Mouse (Mus musculus) MEL (cell line): ENCODE results near the gene Ndufs2.

ENCODE experiments used
- CHD1 ChIP-seq: IDR thresholded peaks from 2 replicates; pipeline ENCODE4 v1.6.1; 2012; ENCODE audit warnings: low read depth, mild to moderate bottlenecking, inconsistent platforms, low read length, improper control_type of control experiment
- CTCF ChIP-seq, 3 experiments: IDR thresholded peaks in 2 of 3; conservative IDR thresholded peaks in 1 of 3; 2 replicates each; pipeline ENCODE4 v1.5.1; 2011 to 2012; ENCODE audit warnings: low read length in 3 of 3, low read depth in 2 of 3, mild to moderate bottlenecking in 2 of 3, improper control_type of control experiment in 1 of 3, inconsistent platforms in 1 of 3, mixed read lengths in 1 of 3, moderate library complexity in 1 of 3; ENCODE audit not compliant: control insufficient read depth in 1 of 3, insufficient read depth in 1 of 3, poor library complexity in 1 of 3, severe bottlenecking in 1 of 3
- E2F4 ChIP-seq: IDR thresholded peaks from 2 replicates; pipeline ENCODE4 v1.6.1; 2011; ENCODE audit warnings: low read depth, low read length, improper control_type of control experiment, borderline replicate concordance
- EP300 ChIP-seq, 2 experiments: IDR thresholded peaks; 2 replicates each; pipeline ENCODE4 v1.6.1; 2011; ENCODE audit warnings: improper control_type of control experiment in 2 of 2, low read length in 2 of 2, low read depth in 1 of 2, mild to moderate bottlenecking in 1 of 2
- MAX ChIP-seq: IDR thresholded peaks from 2 replicates; pipeline ENCODE4 v1.6.1; 2011; ENCODE audit warnings: low read length, improper control_type of control experiment
- MEF2A ChIP-seq: IDR thresholded peaks from 2 replicates; pipeline ENCODE4 v1.6.1; 2014; ENCODE audit warnings: low read depth, mild to moderate bottlenecking, inconsistent platforms, low read length, improper control_type of control experiment; ENCODE audit not compliant: poor library complexity, insufficient replicate concordance, severe bottlenecking; ENCODE audit errors: extremely low read depth
- POLR2A ChIP-seq, 2 experiments: IDR thresholded peaks; 2 replicates each; pipeline ENCODE4 v1.6.1; 2011 to 2012; ENCODE audit warnings: low read length in 2 of 2, mild to moderate bottlenecking in 2 of 2, control low read depth in 1 of 2, improper control_type of control experiment in 1 of 2, low read depth in 1 of 2, moderate library complexity in 1 of 2; ENCODE audit not compliant: control insufficient read depth in 1 of 2, insufficient read depth in 1 of 2, poor library complexity in 1 of 2
- RCOR1 ChIP-seq: IDR thresholded peaks from 2 replicates; pipeline ENCODE4 v1.6.1; 2012; ENCODE audit warnings: low read depth, mild to moderate bottlenecking, inconsistent platforms, low read length, improper control_type of control experiment
- TBP ChIP-seq: IDR thresholded peaks from 2 replicates; pipeline ENCODE4 v1.8.0; 2011; ENCODE audit warnings: low read depth, low read length, improper control_type of control experiment
- UBTF ChIP-seq: IDR thresholded peaks from 2 replicates; pipeline ENCODE4 v1.6.1; 2012; ENCODE audit warnings: low read depth, mild to moderate bottlenecking, inconsistent platforms, low read length, improper control_type of control experiment, moderate library complexity, borderline replicate concordance; ENCODE audit not compliant: insufficient read depth
- USF1 ChIP-seq: IDR thresholded peaks from 2 replicates; pipeline ENCODE4 v1.6.1; 2014; ENCODE audit warnings: low read depth, mild to moderate bottlenecking, inconsistent platforms, low read length, improper control_type of control experiment, moderate library complexity
- USF2 ChIP-seq, 2 experiments: IDR thresholded peaks; 2 replicates each; pipeline ENCODE4 v1.6.1; 2011 to 2012; ENCODE audit warnings: improper control_type of control experiment in 2 of 2, low read length in 2 of 2, borderline replicate concordance in 1 of 2, inconsistent platforms in 1 of 2, low read depth in 1 of 2, mild to moderate bottlenecking in 1 of 2; ENCODE audit not compliant: insufficient read depth in 1 of 2
- ZC3H11A ChIP-seq: IDR thresholded peaks from 2 replicates; pipeline ENCODE4 v1.6.1; 2012; ENCODE audit warnings: low read depth, mild to moderate bottlenecking, inconsistent platforms, low read length, improper control_type of control experiment
- ZNF384 ChIP-seq: IDR thresholded peaks from 2 replicates; pipeline ENCODE4 v1.6.1; 2012; ENCODE audit warnings: low read depth, mild to moderate bottlenecking, inconsistent platforms, low read length, improper control_type of control experiment

GRCm38 (mm10) chr1:171269848-171270572 is 18.8 kb upstream of the Ndufs2 start, which contains the start of gene B4galt3:
- TF ChIP-seq POLR2A (IDR thresholded peaks at IDR 0.05; ENCODE audit: control insufficient read depth in 1 of 2, insufficient read depth in 1 of 2, low read depth in 1 of 2, low read length in 2 of 2, poor library complexity in 1 of 2) (peak; percentile 93 to 98), CTCF (IDR thresholded peaks at IDR 0.05 in 2 of 3, conservative IDR thresholded peaks at IDR 0.05 in 1 of 3; ENCODE audit: control insufficient read depth in 1 of 3, insufficient read depth in 1 of 3, low read depth in 2 of 3, low read length in 3 of 3, poor library complexity in 1 of 3, severe bottlenecking in 1 of 3) (0 out of 6 replicates have a peak, but pooled peaks of 1 of the 3 experiments have one; percentile 3), RCOR1 (peak; percentile 62; the same call in 1 of the 2 replicates), USF2 (IDR thresholded peaks at IDR 0.05; ENCODE audit: borderline replicate concordance in 1 of 2, insufficient read depth in 1 of 2, low read depth in 1 of 2, low read length in 2 of 2) (no peak), UBTF (no peak), MEF2A (0 out of 2 replicates have a peak, but pooled peaks have one; percentile 44), TBP (peak; percentile 78), E2F4 (no peak), MAX (peak; percentile 65), EP300 (IDR thresholded peaks at IDR 0.05; ENCODE audit: low read depth in 1 of 2, low read length in 2 of 2) (peak in 1 of 2 experiments; percentile 27; a peak in 1 of 4 replicates), ZC3H11A (no peak), CHD1 (no peak), ZNF384 (no peak), USF1 (peak; percentile 51; the same call in 1 of the 2 replicates)
